Comparison of ENCODE assay signal across 9 mouse cellular contexts in the genomic region with DNA sequence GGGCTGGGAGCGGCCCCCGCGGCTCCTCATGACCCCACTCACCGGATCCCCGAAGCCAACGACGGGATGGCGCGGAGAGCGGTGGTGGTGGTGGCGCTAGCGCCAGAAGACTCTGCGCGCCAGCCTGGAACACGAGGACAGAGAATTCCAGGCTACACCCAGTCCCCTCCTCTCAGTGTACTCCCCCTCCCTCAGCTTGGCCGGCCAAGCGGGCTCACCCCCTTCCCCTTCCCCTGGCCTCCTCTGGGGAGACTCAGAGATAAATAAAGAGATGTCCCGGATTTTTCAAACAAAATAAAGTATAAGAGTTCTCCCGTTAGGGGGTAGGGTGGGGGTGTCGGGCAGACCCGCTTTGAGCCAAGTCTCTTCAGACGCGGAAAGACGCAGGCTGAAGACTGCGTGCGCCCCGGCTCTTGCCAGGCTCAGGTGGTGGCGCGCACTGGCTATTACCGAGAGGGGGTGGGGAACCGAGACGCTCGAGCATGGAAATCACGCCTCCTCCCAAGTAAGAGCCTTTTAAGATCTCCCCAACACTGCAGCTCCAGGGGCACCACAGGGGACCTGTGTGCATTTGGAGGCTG. TPM values are rescaled to one million over a fixed set of nuclear protein-coding genes. Genes with fewer than 3 reads are reported as not detected.
DNase-seq lines count a peak whose midpoint lies in the region; ATAC-seq and TF ChIP-seq lines count a peak whose summit lies in the region.
"Had no signal": no experiment of that assay in that cellular context is flagged by ENCODE, and none has a peak within 500 bp of the region (broad histone marks: within the 10 kb centered on the region; RNA-seq: fewer than 3 reads in every experiment).

A gene (minus strand): TSS at position 114 of the 581 bp plus-strand sequence.

- intact Hi-C loops in heart, postnatal 10 days (cut with DNase I): no loop called here

- no peak for DNase-seq in heart, postnatal 10 days
- DNase-seq in layer of hippocampus, adult 9-11 months: peak; percentile 18
- no peak for DNase-seq in MN1 (ENCODE audit: low spot score)
- no peak for DNase-seq in yolk sac, embryonic 10.5 days (ENCODE audit: low spot score)

- H3K27me3 ChIP-seq in heart, embryonic 15.5 days: peaks cover 39% of the 10 kb centered on the region
- peaks cover 44% of the 10 kb centered on the region for H3K27me3 ChIP-seq in embryonic facial prominence, embryonic 15.5 days
- H3K27me3 ChIP-seq in midbrain, embryonic 13.5 days: peaks cover 21% of the 10 kb centered on the region; the same call in 1 of the 2 replicates

- H3K4me3 ChIP-seq in heart, embryonic 15.5 days: peak within 1 kb of the TSS; percentile 54
- peak within 1 kb of the TSS; percentile 4 for H3K4me3 ChIP-seq in bone marrow, adult 2 months (replicated peaks; ENCODE audit: control insufficient read depth, low read depth, low read length)
- H3K4me3 ChIP-seq in embryonic facial prominence, embryonic 15.5 days (replicated peaks): peak within 1 kb of the TSS; percentile 46
- peak within 1 kb of the TSS; percentile 52 for H3K4me3 ChIP-seq in midbrain, embryonic 13.5 days (replicated peaks)

- H3K9me3 ChIP-seq in heart, embryonic 15.5 days (replicated peaks): no peaks in the 10 kb centered on the region
- H3K9me3 ChIP-seq in embryonic facial prominence, embryonic 15.5 days (replicated peaks): no peaks in the 10 kb centered on the region
- no peaks in the 10 kb centered on the region for H3K9me3 ChIP-seq in midbrain, embryonic 13.5 days

- H3K36me3 ChIP-seq in heart, embryonic 15.5 days: no peaks in the 10 kb centered on the region
- H3K36me3 ChIP-seq in embryonic facial prominence, embryonic 15.5 days: no peaks in the 10 kb centered on the region
- no peaks in the 10 kb centered on the region for H3K36me3 ChIP-seq in midbrain, embryonic 13.5 days

- H3K4me1 ChIP-seq in heart, embryonic 15.5 days (replicated peaks): peaks cover 18% of the 10 kb centered on the region
- H3K4me1 ChIP-seq in bone marrow, adult 2 months (ENCODE audit: control insufficient read depth, insufficient read depth, low read length): no peaks in the 10 kb centered on the region
- H3K4me1 ChIP-seq in embryonic facial prominence, embryonic 15.5 days: peaks cover 11% of the 10 kb centered on the region; the same call in 1 of the 2 replicates
- H3K4me1 ChIP-seq in midbrain, embryonic 13.5 days (replicated peaks): no peaks in the 10 kb centered on the region

- no peak within 1 kb of the TSS for H3K27ac ChIP-seq in heart, embryonic 15.5 days
- H3K27ac ChIP-seq in bone marrow, adult 2 months (ENCODE audit: control insufficient read depth, insufficient read depth, low read depth, low read length, poor library complexity): no peak within 1 kb of the TSS
- no peak within 1 kb of the TSS for H3K27ac ChIP-seq in embryonic facial prominence, embryonic 15.5 days (replicated peaks)
- H3K27ac ChIP-seq in midbrain, embryonic 13.5 days: peak within 1 kb of the TSS; percentile 62

- ATAC-seq in heart, embryonic 15.5 days (replicated peaks; ENCODE audit: insufficient number of reproducible peaks, insufficient read depth, low FRiP score, low read depth): peak; percentile 64
- ATAC-seq in embryonic facial prominence, embryonic 15.5 days (ENCODE audit: insufficient number of reproducible peaks, low FRiP score, low TSS enrichment, low read depth): peak; percentile 60; the same call in 1 of the 2 replicates
- peak; percentile 86 for ATAC-seq in midbrain, embryonic 13.5 days

- 14% methylated on average over 24 of the region's 34 CpGs for WGBS in heart, embryonic 15.5 days
- 14% methylated on average over 33 of the region's 34 CpGs for WGBS in bone marrow, adult 2 months
- 23% methylated on average over 31 of the region's 34 CpGs for WGBS in embryonic facial prominence, embryonic 15.5 days
- WGBS in midbrain, embryonic 13.5 days: 20% methylated on average over 30 of the region's 34 CpGs

- no peak for TF ChIP-seq CTCF in bone marrow, adult 2 months (IDR thresholded peaks at IDR 0.05; ENCODE audit: control insufficient read depth, insufficient read depth, low read length)

- no peak for TF ChIP-seq POLR2A in bone marrow, adult 2 months (IDR thresholded peaks at IDR 0.05; ENCODE audit: borderline replicate concordance, control insufficient read depth, low read depth, low read length)

- no peak within 1 kb of the TSS for H3K9ac ChIP-seq in heart, embryonic 15.5 days
- no peak within 1 kb of the TSS for H3K9ac ChIP-seq in embryonic facial prominence, embryonic 15.5 days
- H3K9ac ChIP-seq in midbrain, embryonic 13.5 days (replicated peaks): peak within 1 kb of the TSS; percentile 64

- H3K4me2 ChIP-seq in heart, embryonic 15.5 days: peak within 1 kb of the TSS; percentile 90
- H3K4me2 ChIP-seq in embryonic facial prominence, embryonic 15.5 days (replicated peaks): peak within 1 kb of the TSS; percentile 82
- H3K4me2 ChIP-seq in midbrain, embryonic 13.5 days (replicated peaks): peak within 1 kb of the TSS; percentile 79

RNA-seq across cellular contexts. Expression of the gene that starts here (rescaled TPM):
- 0.39 and 0.67 TPM in 2 replicates for polyA plus RNA-seq in heart, embryonic 15.5 days (2015; fragmentation: Nextera tagmentation; extraction: Ambion mirVana)
- under 1 TPM; 0.15 to 0.38 TPM for total RNA-seq in heart, postnatal 10 days (2021)
- polyA plus RNA-seq in bone marrow, adult 2 months (2011; ENCODE audit: insufficient read depth, insufficient read length, low replicate concordance, missing spikeins): 0.90 and 1.1 TPM in 2 replicates
- 1.2 and 1.3 TPM in 2 replicates for polyA plus RNA-seq in embryonic facial prominence, embryonic 15.5 days (2015; fragmentation: Nextera tagmentation; extraction: Ambion mirVana)
- 5.9 and 6.4 TPM in 2 replicates for polyA plus RNA-seq in midbrain, embryonic 13.5 days (2015; fragmentation: Nextera tagmentation; extraction: Ambion mirVana)
- total RNA-seq: MEL had no signal

Comparison
In these comparisons a context has a peak if more than half of its experiments do, and no peak if none do; other contexts are left out.
1. Peak in ATAC-seq, H3K4me3 ChIP-seq and H3K4me2 ChIP-seq in heart, embryonic 15.5 days; RNA of the gene not detected or under 1 TPM.
2. H3K4me3 ChIP-seq: peak in every context shown above with its lines; median percentile 54 in heart, embryonic 15.5 days; 52 in midbrain, embryonic 13.5 days; 46 in embryonic facial prominence, embryonic 15.5 days; 4 in bone marrow, adult 2 months.